Mouse (Mus musculus): Measurements from ENCODE around the gene Pet117. TPM values are rescaled to one million over a fixed set of nuclear protein-coding genes. Genes with fewer than 3 reads are reported as not detected.

Pet117 gene
- polyA plus RNA-seq, 1 experiment from 2014 or later: 1.4 TPM

DNA sequence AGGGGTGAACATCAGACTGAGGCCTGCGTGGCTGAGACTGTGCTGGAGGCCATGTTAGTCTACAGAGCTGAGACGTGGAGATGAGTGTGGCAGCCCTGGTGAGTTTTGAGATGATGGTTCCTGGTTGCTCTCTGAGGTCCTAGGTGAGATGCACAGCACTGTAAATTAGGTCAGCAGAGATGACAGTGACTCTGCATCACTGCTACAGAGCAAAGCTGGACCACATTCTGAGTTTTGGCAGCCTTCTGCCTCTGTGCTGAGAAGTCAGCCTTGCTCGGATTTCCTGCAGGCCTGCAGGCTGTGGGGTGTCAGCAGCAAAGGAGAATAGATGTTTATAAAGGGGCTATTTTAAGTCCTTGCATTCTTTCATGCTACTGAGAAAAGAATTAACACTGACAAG, 12.5 kb downstream of the Pet117 start:
- Histone ChIP-seq H3K4me1 (ENCODE audit: insufficient read depth) (no peaks in the 10 kb centered on the region), H3K4me2 (no peak overlapping the region), H3K9ac (no peak overlapping the region), H3K27me3 (ENCODE audit: insufficient read depth, low read length) (no peaks in the 10 kb centered on the region), H3K27ac (ENCODE audit: low read depth) (no peak overlapping the region), H3K9me3 (ENCODE audit: low read depth, low read length) (no peaks in the 10 kb centered on the region), H3K4me3 (ENCODE audit: low read depth, low read length) (no peak overlapping the region), H3K36me3 (ENCODE audit: insufficient read depth) (peaks cover 89% of the 10 kb centered on the region)
- 72% methylated on average over 3 of the region's 3 CpGs for WGBS
- no peak for ATAC-seq (ENCODE audit: insufficient read depth)
- no peak for DNase-seq
- TF ChIP-seq CTCF (IDR thresholded peaks at IDR 0.05; ENCODE audit: low read depth): no peak

DNA sequence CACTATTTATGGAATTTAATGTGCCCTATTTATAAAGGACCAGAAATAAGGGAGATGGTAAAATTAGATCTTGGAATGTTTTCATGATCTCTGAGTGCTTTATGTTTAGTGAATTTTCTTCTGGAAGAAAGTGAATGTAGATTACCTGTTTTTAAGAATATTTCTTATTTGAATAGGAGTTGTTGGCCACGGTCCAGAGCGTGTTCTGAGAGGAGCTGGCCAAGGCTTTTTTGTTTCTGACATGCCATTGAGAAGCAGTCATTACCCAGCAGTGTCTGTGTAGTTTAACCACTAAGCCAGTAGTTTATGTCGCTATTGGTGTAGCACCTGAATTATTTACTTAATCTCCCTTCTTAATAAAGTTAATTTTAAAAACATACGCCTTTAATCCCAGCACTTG, 12.9 kb downstream of the Pet117 start:
- no peak overlapping the region for H3K4me2 ChIP-seq

GRCm38 (mm10) chr2:144382624-144383138, 13.9 kb downstream of the Pet117 start:
- ATAC-seq (ENCODE audit: insufficient read depth) (no peak), DNase-seq (no peak)
- Histone ChIP-seq H3K4me1 (ENCODE audit: insufficient read depth) (no peaks in the 10 kb centered on the region), H3K4me3 (ENCODE audit: low read depth, low read length) (no peak overlapping the region), H3K27me3 (ENCODE audit: insufficient read depth, low read length) (no peaks in the 10 kb centered on the region), H3K4me2 (no peak overlapping the region), H3K9ac (no peak overlapping the region), H3K36me3 (ENCODE audit: insufficient read depth) (peaks cover 85% of the 10 kb centered on the region), H3K27ac (ENCODE audit: low read depth) (no peak overlapping the region), H3K9me3 (ENCODE audit: low read depth, low read length) (no peaks in the 10 kb centered on the region)
- WGBS: 74% methylated on average over 7 of the region's 7 CpGs
- no peak for TF ChIP-seq CTCF (IDR thresholded peaks at IDR 0.05; ENCODE audit: low read depth)

More for the DNA sequence above, 12.9 kb downstream of the Pet117 start:
- no peak overlapping the region for H3K4me3 ChIP-seq (ENCODE audit: low read depth, low read length)
- peaks cover 88% of the 10 kb centered on the region for H3K36me3 ChIP-seq (ENCODE audit: insufficient read depth)
- no peaks in the 10 kb centered on the region for H3K27me3 ChIP-seq (ENCODE audit: insufficient read depth, low read length)
- no peaks in the 10 kb centered on the region for H3K9me3 ChIP-seq (ENCODE audit: low read depth, low read length)
- no peak overlapping the region for H3K27ac ChIP-seq (ENCODE audit: low read depth)
- no peak for ATAC-seq (ENCODE audit: insufficient read depth)
- TF ChIP-seq CTCF (IDR thresholded peaks at IDR 0.05; ENCODE audit: low read depth): no peak
- 86% methylated on average over 4 of the region's 4 CpGs for WGBS
- no peaks in the 10 kb centered on the region for H3K4me1 ChIP-seq (ENCODE audit: insufficient read depth)
- no peak overlapping the region for H3K9ac ChIP-seq
- DNase-seq: no peak

- WGBS: 73% methylated on average over 2 of the region's 2 CpGs
- Histone ChIP-seq H3K4me2 (no peak overlapping the region), H3K27ac (ENCODE audit: low read depth) (no peak overlapping the region), H3K9me3 (ENCODE audit: low read depth, low read length) (no peaks in the 10 kb centered on the region), H3K4me3 (ENCODE audit: low read depth, low read length) (no peak overlapping the region), H3K36me3 (ENCODE audit: insufficient read depth) (peaks cover 75% of the 10 kb centered on the region), H3K4me1 (ENCODE audit: insufficient read depth) (no peaks in the 10 kb centered on the region), H3K27me3 (ENCODE audit: insufficient read depth, low read length) (no peaks in the 10 kb centered on the region), H3K9ac (no peak overlapping the region)
- ATAC-seq (ENCODE audit: insufficient read depth) (no peak), DNase-seq (no peak)
- TF ChIP-seq CTCF (IDR thresholded peaks at IDR 0.05; ENCODE audit: low read depth): no peak
These were observed 17.5 kb downstream of the Pet117 start for GRCm38 (mm10) chr2:144386296-144386695.

DNA sequence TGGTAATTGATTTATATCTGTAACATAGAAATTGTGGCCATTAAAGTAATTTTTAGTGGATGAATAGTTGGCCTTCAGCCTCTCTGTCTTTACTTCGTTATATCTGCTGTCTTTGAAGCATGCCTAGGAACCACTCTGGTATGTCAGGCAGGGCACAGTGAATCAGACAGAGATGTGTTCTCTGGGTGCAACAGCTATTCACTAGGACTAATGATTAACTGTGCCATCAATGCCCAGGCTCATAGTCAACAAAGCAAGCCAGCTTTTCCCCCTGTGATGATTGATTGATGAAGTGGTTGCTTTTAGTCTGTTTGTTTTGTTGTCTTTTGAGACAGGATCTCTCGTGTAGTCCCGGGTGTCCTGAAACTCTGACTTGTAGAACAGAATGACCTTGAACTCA, 19.6 kb downstream of the Pet117 start:
- no peak for TF ChIP-seq CTCF (IDR thresholded peaks at IDR 0.05; ENCODE audit: low read depth)
- Histone ChIP-seq H3K27me3 (ENCODE audit: insufficient read depth, low read length) (no peaks in the 10 kb centered on the region), H3K9ac (no peak overlapping the region), H3K9me3 (ENCODE audit: low read depth, low read length) (no peaks in the 10 kb centered on the region), H3K36me3 (ENCODE audit: insufficient read depth) (peaks cover 69% of the 10 kb centered on the region), H3K4me3 (ENCODE audit: low read depth, low read length) (no peak overlapping the region), H3K4me2 (no peak overlapping the region), H3K27ac (ENCODE audit: low read depth) (no peak overlapping the region), H3K4me1 (ENCODE audit: insufficient read depth) (no peaks in the 10 kb centered on the region)
- WGBS: 53% methylated on average over 3 of the region's 3 CpGs
- DNase-seq (no peak), ATAC-seq (ENCODE audit: insufficient read depth) (no peak)

DNA sequence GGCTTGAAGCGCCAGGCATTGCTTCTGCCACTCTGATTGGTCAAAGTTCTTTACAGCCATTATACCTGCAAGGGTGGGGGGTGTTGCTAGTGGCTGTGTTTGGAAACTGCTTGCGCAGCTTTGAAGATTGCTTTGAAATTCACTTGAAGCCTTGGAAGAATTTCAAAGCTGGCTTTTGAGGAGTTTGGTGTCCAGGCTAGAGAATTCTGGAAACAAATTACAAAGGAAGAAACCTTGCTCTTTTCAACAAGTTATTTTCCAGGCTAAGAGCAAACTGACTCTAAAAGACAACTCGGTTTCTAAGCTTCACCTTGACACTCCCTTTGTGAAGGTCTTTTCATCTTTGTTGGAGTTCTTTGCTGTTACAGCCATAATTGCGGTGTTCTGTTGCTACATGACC, 30.7 kb downstream of the Pet117 start:
- WGBS: 94% methylated on average over 4 of the region's 4 CpGs
- Histone ChIP-seq H3K9me3 (ENCODE audit: low read depth, low read length) (no peaks in the 10 kb centered on the region), H3K4me1 (ENCODE audit: insufficient read depth) (no peaks in the 10 kb centered on the region), H3K27ac (ENCODE audit: low read depth) (no peak overlapping the region), H3K36me3 (ENCODE audit: insufficient read depth) (peaks cover 92% of the 10 kb centered on the region), H3K27me3 (ENCODE audit: insufficient read depth, low read length) (no peaks in the 10 kb centered on the region), H3K9ac (no peak overlapping the region), H3K4me3 (ENCODE audit: low read depth, low read length) (no peak overlapping the region), H3K4me2 (no peak overlapping the region)
- DNase-seq (no peak), ATAC-seq (ENCODE audit: insufficient read depth) (no peak)
- no peak for TF ChIP-seq CTCF (IDR thresholded peaks at IDR 0.05; ENCODE audit: low read depth)

DNA sequence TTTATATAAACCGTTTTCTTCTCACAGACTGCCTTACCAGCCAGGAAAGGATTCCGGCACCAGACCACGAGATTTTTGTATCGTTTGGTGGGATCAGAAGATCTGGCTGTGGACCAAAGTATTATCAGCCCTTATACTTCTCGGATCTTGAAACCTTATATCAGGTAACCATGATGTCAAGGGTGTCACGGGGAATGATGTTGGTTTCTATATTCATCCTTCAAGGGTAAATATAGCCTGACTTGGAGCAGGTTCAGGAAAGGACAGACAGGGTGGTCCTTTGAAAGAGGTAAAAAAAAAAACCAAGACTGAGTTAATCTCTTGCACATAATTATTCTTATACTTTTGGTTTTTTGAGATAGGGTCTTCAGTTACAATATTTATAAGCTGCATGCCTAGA, 31.9 kb downstream of the Pet117 start:
- TF ChIP-seq CTCF (IDR thresholded peaks at IDR 0.05; ENCODE audit: low read depth): no peak
- no peak for DNase-seq
- no peak for ATAC-seq (ENCODE audit: insufficient read depth)
- Histone ChIP-seq H3K27me3 (ENCODE audit: insufficient read depth, low read length) (no peaks in the 10 kb centered on the region), H3K36me3 (ENCODE audit: insufficient read depth) (peaks cover 91% of the 10 kb centered on the region), H3K4me2 (no peak overlapping the region), H3K4me1 (ENCODE audit: insufficient read depth) (no peaks in the 10 kb centered on the region), H3K4me3 (ENCODE audit: low read depth, low read length) (no peak overlapping the region), H3K9me3 (ENCODE audit: low read depth, low read length) (no peaks in the 10 kb centered on the region), H3K27ac (ENCODE audit: low read depth) (no peak overlapping the region), H3K9ac (no peak overlapping the region)
- 85% methylated on average over 6 of the region's 6 CpGs for WGBS

DNA sequence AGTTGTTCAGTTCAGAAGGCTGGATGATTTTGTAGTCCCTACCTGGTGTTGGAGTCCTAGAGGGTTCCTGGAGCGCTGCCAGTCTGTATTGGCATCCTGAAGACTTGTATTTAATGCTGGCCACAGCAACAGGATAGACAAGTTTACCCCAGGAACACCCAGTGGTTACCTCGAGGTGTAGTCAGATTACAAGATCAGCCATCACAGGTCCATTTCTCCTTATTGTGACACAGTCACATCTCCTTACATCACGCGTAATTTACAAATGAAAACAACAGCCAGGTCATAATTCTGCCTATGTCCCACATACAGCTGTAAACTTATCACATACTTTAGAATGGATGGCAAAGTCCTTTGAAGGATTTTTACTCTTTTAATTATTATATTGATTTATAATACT, 40.2 kb downstream of the Pet117 start:
- H3K4me3 ChIP-seq (ENCODE audit: low read depth, low read length): no peak overlapping the region
- WGBS: 89% methylated on average over 4 of the region's 4 CpGs

More for the DNA sequence above, 40.2 kb downstream of the Pet117 start:
- H3K9me3 ChIP-seq (ENCODE audit: low read depth, low read length): no peaks in the 10 kb centered on the region
- TF ChIP-seq CTCF (IDR thresholded peaks at IDR 0.05; ENCODE audit: low read depth): no peak
- H3K9ac ChIP-seq: no peak overlapping the region
- H3K27ac ChIP-seq (ENCODE audit: low read depth): no peak overlapping the region
- ATAC-seq (ENCODE audit: insufficient read depth) (no peak), DNase-seq (no peak)
- no peak overlapping the region for H3K4me2 ChIP-seq
- peaks cover 55% of the 10 kb centered on the region for H3K36me3 ChIP-seq (ENCODE audit: insufficient read depth)
- no peaks in the 10 kb centered on the region for H3K4me1 ChIP-seq (ENCODE audit: insufficient read depth)
- no peaks in the 10 kb centered on the region for H3K27me3 ChIP-seq (ENCODE audit: insufficient read depth, low read length)
